Mouse (Mus musculus): Measurements from ENCODE around the gene Caln1.

GRCm38 (mm10) chr5:130688385-130689138, 319.3 kb downstream of the Caln1 start:
- TF ChIP-seq CTCF (IDR thresholded peaks at IDR 0.05), result no peak
- TF ChIP-seq EP300 (IDR thresholded peaks at IDR 0.05), result no peak
